10 mouse cellular contexts compared by ENCODE assay signal in the genomic region with DNA sequence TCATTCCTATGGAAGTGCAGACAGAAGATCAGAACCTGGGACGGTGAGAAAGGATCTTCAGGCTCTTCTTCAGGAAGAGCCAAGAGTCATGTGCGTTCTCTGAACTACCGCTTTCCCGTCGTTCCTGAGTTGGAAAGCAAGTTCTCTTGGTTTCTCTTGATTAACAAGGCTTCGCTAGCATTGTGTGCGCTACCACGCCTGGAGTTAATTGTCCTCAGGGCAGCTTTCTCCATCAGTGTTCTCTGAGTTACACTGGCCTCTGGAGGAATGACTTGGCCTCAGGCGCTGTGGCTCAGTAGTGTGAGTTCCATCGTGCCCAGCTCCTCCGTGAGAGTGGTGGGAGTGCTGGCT.
DNase-seq lines count a peak whose midpoint lies in the region; ATAC-seq and TF ChIP-seq lines count a peak whose summit lies in the region.
"Had no signal": no experiment of that assay in that cellular context is flagged by ENCODE, and none has a peak within 500 bp of the region (broad histone marks: within the 10 kb centered on the region; RNA-seq: fewer than 3 reads in every experiment).

No protein-coding gene starts in this region.

- no peaks in the 10 kb centered on the region for H3K9me3 ChIP-seq in forebrain, embryonic 11.5 days (ENCODE audit: control insufficient read depth, low read length)
- H3K9me3 ChIP-seq in forebrain, embryonic 16.5 days (ENCODE audit: control insufficient read depth, low read length) = no peaks in the 10 kb centered on the region
- H3K9me3 ChIP-seq in embryonic facial prominence, embryonic 15.5 days (replicated peaks) = no peaks in the 10 kb centered on the region
- no peaks in the 10 kb centered on the region for H3K9me3 ChIP-seq in limb, embryonic 15.5 days

- 0 out of 2 replicates have a peak, but pooled peaks have one; percentile 21 for ATAC-seq in forebrain, embryonic 11.5 days (replicated peaks; ENCODE audit: low FRiP score)
- no peak for ATAC-seq in forebrain, embryonic 16.5 days
- ATAC-seq in embryonic facial prominence, embryonic 15.5 days (ENCODE audit: insufficient number of reproducible peaks, low FRiP score, low TSS enrichment, low read depth) = no peak
- no peak for ATAC-seq in limb, embryonic 15.5 days (ENCODE audit: insufficient number of reproducible peaks, low FRiP score, low TSS enrichment, low read depth)

- no peak for TF ChIP-seq POLR2A in cerebellum, adult 2 months (IDR thresholded peaks at IDR 0.05; ENCODE audit: borderline replicate concordance, insufficient read depth, low read length)

- no peaks in the 10 kb centered on the region for H3K36me3 ChIP-seq in forebrain, embryonic 11.5 days (ENCODE audit: control insufficient read depth, insufficient read depth, low read length)
- H3K36me3 ChIP-seq in forebrain, embryonic 16.5 days (ENCODE audit: control insufficient read depth, insufficient read depth) = no peaks in the 10 kb centered on the region
- no peaks in the 10 kb centered on the region for H3K36me3 ChIP-seq in embryonic facial prominence, embryonic 15.5 days
- H3K36me3 ChIP-seq in limb, embryonic 15.5 days = no peaks in the 10 kb centered on the region

- no peak overlapping the region for H3K27ac ChIP-seq in forebrain, embryonic 11.5 days (ENCODE audit: low read depth, low read length)
- H3K27ac ChIP-seq in forebrain, embryonic 16.5 days (ENCODE audit: low read length) = no peak overlapping the region
- H3K27ac ChIP-seq in embryonic facial prominence, embryonic 15.5 days (replicated peaks) = no peak overlapping the region
- H3K27ac ChIP-seq in limb, embryonic 15.5 days = no peak overlapping the region
- no peak overlapping the region for H3K27ac ChIP-seq in cerebellum, adult 2 months (ENCODE audit: insufficient read depth, low read length)

- H3K4me3 ChIP-seq in forebrain, embryonic 11.5 days (ENCODE audit: low read depth, low read length) = no peak overlapping the region
- H3K4me3 ChIP-seq in forebrain, embryonic 16.5 days (replicated peaks; ENCODE audit: low read length) = no peak overlapping the region
- H3K4me3 ChIP-seq in embryonic facial prominence, embryonic 15.5 days (replicated peaks) = peak overlapping the region; percentile 10
- H3K4me3 ChIP-seq in limb, embryonic 15.5 days = peak overlapping the region; percentile 7; the same call in 1 of the 2 replicates
- H3K4me3 ChIP-seq in cerebellum, adult 2 months (replicated peaks; ENCODE audit: insufficient read depth, low read depth, low read length) = no peak overlapping the region
- H3K4me3 ChIP-seq: myocyte had no signal

- no peak for TF ChIP-seq CTCF in cerebellum, adult 2 months (IDR thresholded peaks at IDR 0.05; ENCODE audit: borderline replicate concordance, insufficient read depth, low read depth, low read length)

- H3K9ac ChIP-seq in forebrain, embryonic 11.5 days (ENCODE audit: low read length) = no peak overlapping the region
- no peak overlapping the region for H3K9ac ChIP-seq in forebrain, embryonic 16.5 days (replicated peaks; ENCODE audit: low read depth, low read length)
- H3K9ac ChIP-seq in embryonic facial prominence, embryonic 15.5 days = no peak overlapping the region
- 0 out of 2 replicates have a peak overlapping the region, but pooled peaks have one; percentile 7 for H3K9ac ChIP-seq in limb, embryonic 15.5 days

- H3K4me1 ChIP-seq in forebrain, embryonic 11.5 days (replicated peaks; ENCODE audit: control insufficient read depth, insufficient read depth, low read length) = peaks cover 5% of the 10 kb centered on the region; the same call in 1 of the 2 replicates
- peaks cover 3% of the 10 kb centered on the region for H3K4me1 ChIP-seq in forebrain, embryonic 16.5 days (replicated peaks; ENCODE audit: control insufficient read depth, insufficient read depth, low read length)
- H3K4me1 ChIP-seq in embryonic facial prominence, embryonic 15.5 days = peaks cover 7% of the 10 kb centered on the region; the same call in 1 of the 2 replicates
- peaks cover 10% of the 10 kb centered on the region for H3K4me1 ChIP-seq in limb, embryonic 15.5 days
- no peaks in the 10 kb centered on the region for H3K4me1 ChIP-seq in cerebellum, adult 2 months (ENCODE audit: control insufficient read depth, insufficient read depth, low read length)

- no peak for DNase-seq in forebrain, embryonic 11.5 days (ENCODE audit: low spot score)
- peak; percentile 30 for DNase-seq in ES-CJ7 (ENCODE audit: low read depth, low spot score)
- no peak for DNase-seq in thymus, postnatal 0 days (ENCODE audit: low spot score)
- DNase-seq in ovary, postnatal 10 days (ENCODE audit: low spot score) = no peak
- DNase-seq in cerebellum, adult 2 months = no peak
- DNase-seq: layer of hippocampus, adult 9-11 months had no signal

- H3K27me3 ChIP-seq in forebrain, embryonic 11.5 days (ENCODE audit: control insufficient read depth, insufficient read depth, low read length) = no peaks in the 10 kb centered on the region; the same call in 1 of the 2 replicates
- no peaks in the 10 kb centered on the region for H3K27me3 ChIP-seq in forebrain, embryonic 16.5 days (replicated peaks; ENCODE audit: control insufficient read depth, insufficient read depth, low read length)
- H3K27me3 ChIP-seq in embryonic facial prominence, embryonic 15.5 days = peaks cover 11% of the 10 kb centered on the region; the same call in 1 of the 2 replicates
- peaks cover 11% of the 10 kb centered on the region for H3K27me3 ChIP-seq in limb, embryonic 15.5 days
- no peaks in the 10 kb centered on the region for H3K27me3 ChIP-seq in cerebellum, adult 2 months (ENCODE audit: control insufficient read depth, insufficient read depth, low read length)

- no peak overlapping the region for H3K4me2 ChIP-seq in forebrain, embryonic 11.5 days (ENCODE audit: low read depth, low read length, severe bottlenecking)
- H3K4me2 ChIP-seq in forebrain, embryonic 16.5 days (ENCODE audit: low read length) = no peak overlapping the region; the same call in 1 of the 2 replicates
- H3K4me2 ChIP-seq in embryonic facial prominence, embryonic 15.5 days (replicated peaks) = peak overlapping the region; percentile 37
- peak overlapping the region; percentile 35 for H3K4me2 ChIP-seq in limb, embryonic 15.5 days

- WGBS in forebrain, embryonic 11.5 days = 55% methylated on average over 11 of the region's 11 CpGs
- WGBS in forebrain, embryonic 16.5 days = 54% methylated on average over 11 of the region's 11 CpGs
- WGBS in embryonic facial prominence, embryonic 15.5 days = 28% methylated on average over 11 of the region's 11 CpGs
- 20% methylated on average over 11 of the region's 11 CpGs for WGBS in limb, embryonic 15.5 days
- 19% methylated on average over 11 of the region's 11 CpGs for WGBS in cerebellum, adult 2 months

Comparison
In these comparisons a context has a peak if more than half of its experiments do, and no peak if none do; other contexts are left out.
1. H3K4me2 ChIP-seq: peak in embryonic facial prominence, embryonic 15.5 days (single experiment) and limb, embryonic 15.5 days (single experiment); none in forebrain, embryonic 11.5 days (single experiment) and forebrain, embryonic 16.5 days (single experiment).
2. H3K4me3 ChIP-seq: peak in embryonic facial prominence, embryonic 15.5 days (single experiment) and limb, embryonic 15.5 days (single experiment); none in forebrain, embryonic 11.5 days (single experiment), forebrain, embryonic 16.5 days (single experiment) and cerebellum, adult 2 months (single experiment).